In the genomic region with DNA sequence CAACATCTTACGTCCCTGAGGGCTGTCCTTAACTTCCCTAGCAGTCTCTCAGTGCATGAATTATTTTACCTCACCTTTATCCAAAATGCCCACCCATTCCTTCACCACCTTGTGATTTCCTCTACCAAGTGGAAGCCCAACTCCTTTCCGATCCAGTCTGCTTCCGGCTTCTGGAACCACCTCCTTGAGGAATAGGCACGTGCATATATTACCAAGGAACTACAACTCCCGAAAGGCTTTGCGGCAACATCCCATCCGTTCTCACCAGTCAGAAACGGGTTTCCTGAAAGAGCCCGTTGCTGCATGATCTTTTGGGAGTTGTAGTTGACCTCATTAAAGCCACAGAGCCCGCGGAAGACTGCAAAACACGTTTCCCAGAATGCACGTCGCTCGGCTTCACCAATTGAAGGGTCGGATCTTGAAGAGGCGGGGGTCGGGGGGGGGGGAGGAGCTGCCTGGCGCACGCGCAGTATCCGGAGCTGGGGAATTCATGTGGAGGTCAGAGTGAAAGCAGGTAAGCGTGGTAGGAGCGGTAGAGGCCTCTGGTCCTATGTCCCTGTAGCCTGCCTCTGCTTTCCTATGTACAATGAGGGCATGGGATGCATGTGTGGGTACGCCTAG, we compare ENCODE assay signal across 8 mouse cellular contexts. TPM values are rescaled to one million over a fixed set of nuclear protein-coding genes. Genes with fewer than 3 reads are reported as not detected.
DNase-seq lines count a peak whose midpoint lies in the region; ATAC-seq lines count a peak whose summit lies in the region.

Gene Phb, plus strand, starts transcription at position 429 of the 621 bp plus-strand sequence.

- DNase-seq in adipocyte (ENCODE audit: low spot score), result peak; percentile 99
- peak; percentile 99 for DNase-seq in embryo, embryonic 10 days (ENCODE audit: low spot score)
- peak; percentile 79 for DNase-seq in gastrocnemius, postnatal 10 days
- DNase-seq in induced T-regulatory cell, adult 2 months (ENCODE audit: low read depth), result peak; percentile 98
- DNase-seq in left cerebral cortex, adult 9 months (ENCODE audit: low spot score in 2 of 2), result peak; percentile 98
- DNase-seq in right cerebral cortex, postnatal 14 days, result peak; percentile 86
- DNase-seq in urinary bladder, postnatal 36 days (ENCODE audit: low spot score in 2 of 2), result peak; percentile 90 to 92

- ATAC-seq in megakaryocyte progenitor cell, adult 5-6 weeks (replicated peaks; ENCODE audit: poor library complexity), result peak; percentile 94

RNA-seq across cellular contexts. Expression of gene Phb, which starts in this region (rescaled TPM):
- total RNA-seq in gastrocnemius, postnatal 10 days (2021), result 100 to 1,000 TPM; 139 to 155 TPM
- total RNA-seq in megakaryocyte progenitor cell, adult 5-6 weeks (2015), result 82.1 and 87.0 TPM in 2 replicates
- 119 and 128 TPM in 2 replicates for total RNA-seq in megakaryocyte progenitor cell, adult 5-6 weeks (2017)

Comparison
In these comparisons a context has a peak if more than half of its experiments do, and no peak if none do; other contexts are left out.
1. Peak in every context shown above with its lines: DNase-seq and ATAC-seq.